ENCODE assay signal across 1 mouse cellular context in the genomic region with DNA sequence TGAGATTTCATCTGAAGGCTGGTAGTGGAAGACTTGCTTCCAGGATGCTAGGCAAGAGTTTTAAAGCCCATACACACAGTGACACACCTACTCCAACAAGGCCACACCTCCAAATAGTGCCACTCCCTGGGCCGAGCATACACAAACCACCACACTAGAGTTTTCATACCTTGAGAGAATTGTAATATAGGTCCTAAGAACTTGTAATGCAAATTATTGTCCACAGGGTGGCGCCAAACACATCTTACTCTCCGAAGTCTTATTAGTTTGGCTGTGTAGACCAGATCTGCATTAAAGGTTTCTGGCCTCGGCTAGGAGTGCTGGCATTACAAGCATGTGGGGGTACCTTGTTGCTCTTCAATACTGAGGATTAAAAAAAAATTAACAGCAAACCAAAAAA.
TF ChIP-seq lines count a peak whose summit lies in the region.

No protein-coding gene starts in this region.

TF ChIP-seq in CH12.LX, 34 proteins besides CTCF, POLR2A, EP300 and RAD21:
- TF ChIP-seq POLR2AphosphoS2 (IDR thresholded peaks at IDR 0.05; ENCODE audit: low read depth, low read length) (no peak), SMC3 (IDR thresholded peaks at IDR 0.05; ENCODE audit: low read depth, low read length) (peak; percentile 81), TBP (conservative IDR thresholded peaks at IDR 0.05; ENCODE audit: low read depth, low read length) (no peak), ETS1 (conservative IDR thresholded peaks at IDR 0.05; ENCODE audit: low read depth, low read length) (no peak), GABPA (IDR thresholded peaks at IDR 0.05; ENCODE audit: insufficient replicate concordance, low read depth, low read length) (no peak)
TF ChIP-seq in CH12.LX: peak in this region for 1.
